Mouse (Mus musculus) ES-Bruce4 (cell line): ENCODE results near the gene A530016L24Rik.

ENCODE experiments used
- EP300 ChIP-seq: IDR thresholded peaks from 2 replicates; pipeline ENCODE4 v1.6.1; 2011; ENCODE audit warnings: low read depth, low read length; ENCODE audit not compliant: insufficient read depth
- POLR2A ChIP-seq: IDR thresholded peaks from one replicate; pipeline ENCODE4 v1.8.1; 2011; ENCODE audit warnings: low read length; ENCODE audit not compliant: insufficient read depth

- TF ChIP-seq EP300 (no peak), POLR2A (no peak)
Observed at GRCm38 (mm10) chr12:112507984-112508383, 18.7 kb downstream of the A530016L24Rik start.
